In the genomic region with DNA sequence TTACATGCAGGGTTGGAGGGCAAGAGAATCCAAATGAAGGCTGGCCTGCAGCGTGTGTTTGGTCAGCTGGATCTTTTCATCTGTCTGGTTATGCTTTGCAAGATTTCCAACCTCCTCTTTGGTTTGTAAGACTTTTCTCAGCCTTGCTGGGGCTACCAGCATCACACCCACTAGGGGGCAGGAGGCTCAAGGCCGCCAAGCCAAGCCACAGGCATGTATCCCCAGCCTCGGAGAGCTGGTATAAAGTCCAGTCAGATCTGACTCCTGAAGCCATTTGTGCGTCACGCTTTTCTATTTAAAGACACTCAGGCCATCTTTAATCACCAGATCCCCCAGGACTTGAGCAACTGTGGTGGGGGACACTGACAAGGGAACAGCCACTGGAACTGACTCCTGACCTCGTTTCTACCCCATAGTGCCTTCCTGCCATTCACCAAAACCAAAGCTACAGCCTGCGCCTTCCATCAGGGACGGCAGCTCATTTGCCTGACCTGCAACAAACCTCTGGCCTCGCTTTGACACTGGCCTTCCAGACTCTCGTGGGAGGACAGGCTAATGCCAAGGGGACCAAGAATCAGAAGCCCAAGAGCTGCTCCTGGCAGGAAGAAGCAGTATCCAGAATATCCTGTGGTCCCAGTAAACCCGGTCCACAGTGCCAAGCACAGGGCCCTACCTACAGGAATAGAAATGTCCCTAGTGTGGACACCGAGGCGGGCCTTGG, we compare ENCODE assay signal across 1 mouse cellular context.
TF ChIP-seq lines count a peak whose summit lies in the region.

No protein-coding gene starts in this region.

TF ChIP-seq in CH12.LX, 34 proteins besides CTCF, POLR2A, EP300 and RAD21 (continued from another document):
- TF ChIP-seq TCF12 (IDR thresholded peaks at IDR 0.05; ENCODE audit: low read depth, low read length) = peak; percentile 44; the same call in 1 of the 2 replicates
- TF ChIP-seq GABPA (IDR thresholded peaks at IDR 0.05; ENCODE audit: insufficient replicate concordance, low read depth, low read length) = no peak
- peak; percentile 64 for TF ChIP-seq BHLHE40 (IDR thresholded peaks at IDR 0.05; ENCODE audit: low read depth, low read length)
- no peak for TF ChIP-seq CHD2 (IDR thresholded peaks at IDR 0.05; ENCODE audit: low read length)
